Mouse (Mus musculus): Measurements from ENCODE around the gene Angptl4.
"Not testable (repeated sequence)": the region's sequence is repeated elsewhere in the genome, so short reads cannot be mapped to it uniquely, and the experiment has no call there.

Gene Angptl4

DNA sequence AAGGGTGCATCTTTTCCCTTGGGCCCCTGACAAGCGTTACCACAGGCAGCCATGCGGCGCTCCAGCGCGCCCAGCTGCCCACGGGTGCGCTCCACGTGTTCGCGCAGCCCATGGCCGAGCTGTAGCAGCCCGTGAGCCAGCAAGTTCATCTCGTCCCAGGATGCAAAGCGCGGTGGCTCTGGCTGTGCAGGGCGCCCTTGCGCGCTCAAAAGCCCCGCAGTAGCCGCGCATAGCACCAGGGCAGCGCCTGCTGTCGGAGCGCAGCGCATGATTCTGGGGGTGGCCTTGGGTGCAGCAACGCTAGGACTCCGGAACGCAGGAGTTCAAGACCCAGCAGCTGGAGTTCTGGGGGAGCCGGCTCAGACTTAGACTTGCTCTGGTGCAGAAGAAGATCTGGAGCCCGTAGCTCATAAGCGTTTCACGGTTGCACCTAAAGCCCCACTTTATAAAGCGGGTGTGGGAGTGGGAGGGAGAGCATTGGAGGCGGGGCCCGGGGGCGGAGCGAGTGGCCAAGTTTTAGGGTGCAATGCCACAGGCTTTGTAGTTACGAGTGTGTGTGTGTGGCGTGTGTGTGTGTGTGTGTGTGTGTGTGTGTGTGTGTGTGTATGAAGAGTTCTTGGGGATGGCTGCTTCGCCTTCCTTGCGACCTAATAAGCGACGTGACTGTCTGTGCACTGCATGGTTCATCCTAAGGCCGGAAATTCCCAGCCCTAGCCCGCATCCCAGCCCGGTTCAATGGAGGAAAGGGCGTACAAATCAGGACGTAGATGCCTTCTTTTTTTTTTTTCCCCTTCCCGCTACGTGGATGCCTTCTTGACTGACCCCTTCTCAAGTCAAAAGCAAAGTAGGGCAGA is at the start of gene Angptl4:
Angptl4 (minus strand) TSS at position 707 of the 854 bp plus-strand sequence.
- DNase-seq (ENCODE audit: low read depth): peak; percentile 82

DNA sequence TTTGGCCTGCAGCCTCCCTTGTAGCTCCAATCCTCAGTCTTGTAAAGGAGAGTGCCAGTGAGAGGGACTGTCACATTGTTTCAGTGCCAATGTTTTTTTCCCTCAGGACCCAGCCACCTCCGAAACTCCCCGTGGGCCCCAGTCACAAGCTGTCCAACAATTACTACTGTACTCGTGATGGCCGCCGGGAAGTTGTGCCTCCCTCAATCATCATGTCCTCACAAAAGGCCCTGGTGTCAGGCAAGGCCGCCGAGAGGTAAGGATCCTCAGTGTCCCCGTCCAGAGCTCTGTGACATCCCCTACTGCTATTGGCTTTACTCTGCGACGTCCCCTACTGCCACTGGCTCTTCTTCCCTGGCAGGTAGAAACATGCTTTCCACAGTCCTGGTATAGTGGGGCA is 47.9 kb upstream of the Angptl4 start:
- no peak for DNase-seq (ENCODE audit: low read depth)

DNA sequence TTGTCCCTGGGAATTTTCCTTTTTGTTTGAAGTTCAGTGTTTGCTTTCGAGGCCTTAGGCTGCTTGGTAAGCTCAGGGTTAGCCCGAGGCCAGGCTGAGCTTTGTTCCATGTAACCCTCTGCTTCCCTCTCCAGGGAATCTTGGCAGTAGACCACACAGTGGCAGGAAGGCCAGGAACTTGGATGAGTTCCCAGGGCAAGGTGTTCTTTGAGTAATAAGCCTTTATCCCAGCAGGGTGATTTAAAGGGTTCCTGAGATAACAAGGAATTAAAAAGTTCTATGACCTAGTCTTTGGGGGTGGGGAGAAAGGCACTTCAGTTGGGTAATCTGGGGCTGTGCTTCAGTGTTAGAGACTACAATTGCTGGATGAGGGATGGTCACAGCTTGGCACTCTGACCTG is 47.3 kb upstream of the Angptl4 start:
- DNase-seq (ENCODE audit: low read depth): no peak

DNA sequence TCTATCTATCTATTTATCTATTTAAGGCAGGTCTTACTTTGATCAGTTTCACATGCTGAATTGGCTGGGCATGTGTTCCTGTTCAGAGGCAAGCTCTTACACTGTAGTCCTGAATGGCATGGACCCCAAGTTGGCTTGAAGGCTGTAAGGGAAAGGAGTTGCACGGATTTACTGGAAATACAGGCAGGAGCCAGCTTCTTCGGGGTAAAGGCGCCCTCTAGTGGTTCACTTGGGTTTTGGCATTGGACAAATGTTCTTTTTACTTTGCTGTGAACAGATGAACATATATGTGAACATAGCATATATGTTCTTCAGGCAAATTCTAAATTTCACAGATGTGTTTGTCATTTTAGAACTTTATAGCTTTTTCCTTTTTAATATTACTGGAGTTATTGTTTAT is 45.2 kb upstream of the Angptl4 start:
- DNase-seq (ENCODE audit: low read depth): peak; percentile 86

DNA sequence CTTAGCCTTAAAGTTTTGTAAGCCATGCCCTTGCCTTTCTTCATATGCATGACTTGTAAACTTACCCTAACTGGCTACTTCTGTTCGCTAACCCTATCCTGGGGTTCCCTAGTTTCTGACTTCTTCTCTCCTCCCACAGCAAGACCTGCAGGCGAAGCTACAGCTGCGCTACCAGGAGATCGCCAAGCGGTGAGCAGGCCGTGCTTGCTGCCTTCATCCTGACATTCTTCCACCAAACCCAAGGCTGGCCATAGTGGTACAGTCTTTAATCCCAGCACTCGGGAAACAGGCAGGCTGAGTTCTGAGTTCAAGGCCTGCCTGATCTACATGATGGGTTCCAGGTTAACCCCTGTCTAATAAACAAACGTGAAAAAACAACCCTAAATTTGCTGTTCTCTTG is 43.8 kb upstream of the Angptl4 start:
- DNase-seq (ENCODE audit: low read depth): no peak

DNA sequence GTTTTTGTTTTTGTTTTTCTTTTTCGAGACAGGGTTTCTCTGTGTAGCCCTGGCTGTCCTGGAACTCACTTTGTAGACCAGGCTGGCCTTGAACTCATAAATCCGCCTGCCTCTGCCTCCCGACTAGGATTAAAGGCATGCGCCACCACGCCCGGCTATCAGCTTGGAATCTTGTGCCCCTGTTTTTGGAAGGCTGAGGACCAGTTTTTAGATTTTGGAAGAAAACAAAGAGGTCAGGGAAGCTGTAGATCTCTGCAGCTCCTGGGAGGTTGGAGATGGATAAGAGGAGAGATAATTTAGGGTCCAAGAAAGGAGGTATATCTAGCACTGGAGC is 43.3 kb upstream of the Angptl4 start:
- not testable (repeated sequence) for DNase-seq (ENCODE audit: low read depth)

DNA sequence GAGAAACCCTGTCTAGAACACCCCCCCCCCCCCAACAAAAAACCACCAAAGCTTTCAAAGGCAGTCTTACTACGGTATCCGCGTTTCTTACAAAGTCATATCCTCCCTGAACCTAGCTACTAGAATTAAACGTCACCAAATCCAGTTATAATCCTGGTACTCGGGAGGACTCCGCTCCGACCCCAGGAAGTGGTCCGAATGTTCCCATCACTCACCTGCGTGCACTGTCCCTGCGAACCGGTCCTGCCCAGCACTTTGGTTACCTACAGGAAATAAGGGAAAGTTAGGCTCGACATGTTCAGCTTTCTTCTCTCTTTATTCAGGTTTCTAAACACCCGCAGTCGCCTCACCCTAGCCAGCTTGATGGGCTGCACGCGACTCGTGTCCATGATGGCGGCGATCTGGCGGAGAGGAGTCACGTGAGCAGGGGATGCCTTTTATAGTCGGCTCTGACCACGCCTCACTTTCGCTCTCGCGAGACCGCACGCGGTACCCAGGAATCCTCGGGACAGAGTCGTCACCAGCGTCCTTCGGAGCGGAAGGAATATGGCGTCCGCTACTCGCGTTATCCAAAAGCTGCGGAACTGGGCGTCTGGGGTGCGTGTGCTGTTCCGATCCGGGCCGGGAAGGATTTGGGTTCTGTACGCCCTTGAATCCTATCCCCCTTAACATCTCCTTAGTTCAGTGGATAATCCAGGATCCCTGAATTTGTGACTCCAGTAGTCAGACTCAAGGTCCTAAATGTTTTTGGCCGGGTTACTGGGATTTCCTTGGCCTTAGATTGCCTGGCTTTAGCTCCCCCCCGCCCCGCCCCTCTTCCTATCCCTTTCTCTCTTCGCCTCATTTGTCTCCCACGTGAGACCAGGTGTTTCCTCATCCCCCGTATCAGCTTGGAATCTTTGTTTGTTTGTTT is 42.7 kb upstream of the Angptl4 start, which contains the start of the genes Rps28 and Ndufa7:
Rps28 (minus strand) TSS at position 479 of the 913 bp plus-strand sequence.
Ndufa7 (plus strand) TSS at position 489 of the 913 bp plus-strand sequence.
- peak; percentile 100 for DNase-seq (ENCODE audit: low read depth)

DNA sequence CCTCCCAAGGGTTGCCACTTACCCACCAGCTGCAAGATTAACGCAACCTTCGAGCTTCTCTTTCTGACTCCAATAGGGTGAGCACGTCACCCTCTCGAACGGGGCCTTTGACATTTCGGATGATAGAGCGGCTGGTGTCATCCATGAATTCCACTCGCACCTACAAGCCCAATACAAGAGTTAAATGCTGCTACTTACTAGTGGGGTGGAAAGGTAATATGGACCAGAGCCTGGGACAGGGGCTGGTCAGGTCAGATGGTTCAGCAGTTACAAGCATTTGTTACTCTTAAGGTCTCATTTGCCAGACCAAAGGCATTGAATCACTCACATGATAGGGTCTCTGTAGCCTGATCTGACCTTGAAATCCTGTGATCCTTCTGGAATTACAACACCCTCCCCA is 41.5 kb upstream of the Angptl4 start:
- DNase-seq (ENCODE audit: low read depth): not testable (repeated sequence)

DNA sequence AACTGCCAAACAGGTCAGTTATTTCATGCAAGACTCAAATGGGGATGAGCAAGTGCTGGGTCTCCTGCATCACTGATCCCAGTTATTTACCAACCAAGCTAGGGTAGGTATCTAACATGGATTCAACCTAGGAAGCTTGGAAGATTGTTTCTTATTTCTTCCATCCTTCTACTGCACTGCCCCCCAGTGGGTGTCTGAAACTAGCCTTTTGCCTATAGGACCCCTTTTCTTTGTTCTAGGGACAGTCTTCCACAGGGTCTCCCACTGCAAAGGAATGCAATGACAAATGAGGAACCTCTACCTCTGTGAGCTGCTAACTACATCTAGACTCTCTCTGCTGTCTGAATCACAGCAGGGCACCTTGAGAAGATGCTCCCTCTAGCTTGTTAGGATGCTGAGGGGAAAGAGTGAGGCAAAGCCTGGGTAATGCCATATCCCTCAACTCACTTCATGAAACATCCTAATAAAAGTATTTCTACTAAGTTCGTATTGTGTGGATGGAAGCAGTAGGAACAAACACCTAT is 40.9 kb upstream of the Angptl4 start:
- DNase-seq (ENCODE audit: low read depth): no peak

DNA sequence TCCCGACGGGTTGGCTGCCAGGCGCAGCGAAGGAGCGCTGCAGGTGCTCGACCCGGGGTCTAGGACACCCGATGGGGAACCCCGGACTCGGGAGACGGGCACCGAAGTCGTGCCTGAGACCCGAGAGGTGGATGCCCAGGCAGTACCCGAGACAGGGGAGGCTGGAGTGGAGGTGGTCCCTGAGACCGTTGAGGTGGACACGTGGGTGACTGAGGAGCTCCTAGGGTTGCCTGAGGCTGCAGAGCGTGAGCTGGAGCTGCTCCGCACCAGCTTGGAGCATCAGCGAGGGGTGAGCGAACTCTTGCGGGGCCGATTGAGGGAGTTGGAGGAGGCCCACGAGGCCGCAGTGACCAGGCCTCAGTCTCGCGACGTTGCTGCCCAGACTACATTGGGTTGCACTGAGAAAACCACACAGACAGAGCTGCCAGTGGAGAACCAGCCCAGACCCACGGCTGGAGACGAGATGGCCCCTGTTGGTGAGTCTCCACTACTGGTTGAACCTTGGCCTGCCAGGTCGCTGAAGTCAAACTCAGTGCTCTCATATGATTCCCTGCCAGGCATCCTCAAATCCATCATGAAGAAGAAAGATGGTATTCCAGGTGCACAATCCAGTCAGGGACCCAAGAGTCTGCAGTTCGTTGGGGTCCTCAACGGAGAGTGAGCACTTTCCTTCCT is 36.5 kb upstream of the Angptl4 start:
- no peak for DNase-seq (ENCODE audit: low read depth)

DNA sequence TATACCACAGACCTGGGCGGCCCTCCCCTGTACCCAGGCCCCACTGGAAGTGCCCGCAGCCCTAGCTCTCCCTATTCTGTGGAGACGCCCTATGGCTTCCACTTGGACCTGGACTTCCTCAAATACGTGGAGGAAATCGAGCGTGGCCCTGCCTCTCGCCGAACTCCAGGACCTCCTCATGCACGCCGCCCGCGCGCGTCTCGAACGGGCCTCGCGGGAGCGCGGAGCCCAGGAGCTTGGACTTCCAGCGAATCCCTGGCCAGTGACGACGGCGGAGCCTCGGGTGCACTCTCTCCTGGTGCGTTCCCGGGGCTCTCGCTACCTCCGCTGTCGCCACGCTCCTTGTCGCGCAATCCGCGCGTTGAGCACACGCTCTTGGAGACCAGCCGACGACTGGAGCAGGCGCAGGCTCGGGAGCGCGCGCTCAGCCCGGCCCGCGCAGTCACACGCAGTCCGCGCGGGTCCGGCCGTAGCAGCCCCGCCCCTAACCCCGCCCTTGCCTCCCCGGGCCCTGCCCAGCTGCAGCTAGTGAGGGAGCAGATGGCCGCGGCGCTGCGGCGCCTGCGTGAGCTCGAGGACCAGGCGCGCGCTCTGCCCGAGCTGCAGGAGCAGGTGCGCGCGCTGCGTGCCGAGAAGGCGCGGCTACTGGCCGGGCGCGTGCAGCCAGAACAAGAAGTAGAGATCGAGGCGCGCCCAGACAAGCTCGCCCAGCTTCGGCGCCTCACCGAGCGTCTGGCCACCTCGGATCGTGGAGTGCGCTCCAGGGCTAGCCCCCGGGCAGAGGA is 35.7 kb upstream of the Angptl4 start:
- peak; percentile 89 for DNase-seq (ENCODE audit: low read depth)

DNA sequence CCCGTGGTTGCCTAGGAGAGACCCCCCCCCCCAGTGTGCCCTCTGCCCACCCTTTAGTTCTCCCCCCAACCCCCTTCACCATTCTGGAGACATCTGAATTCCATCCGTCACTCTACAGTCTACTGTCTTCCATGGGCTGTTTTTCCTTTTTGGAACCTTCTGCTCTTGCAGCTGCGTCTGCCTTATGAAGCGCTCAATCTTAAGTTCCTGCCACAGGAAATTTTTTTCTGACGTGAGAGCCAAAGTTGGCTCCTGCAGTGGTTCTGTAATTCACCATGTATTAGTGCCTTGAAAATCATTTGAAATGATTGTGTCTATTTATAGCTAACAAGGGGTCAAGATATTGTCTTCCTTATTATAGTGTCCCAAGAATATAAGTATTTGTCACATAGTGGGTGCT is 35.0 kb upstream of the Angptl4 start:
- DNase-seq (ENCODE audit: low read depth): no peak

DNA sequence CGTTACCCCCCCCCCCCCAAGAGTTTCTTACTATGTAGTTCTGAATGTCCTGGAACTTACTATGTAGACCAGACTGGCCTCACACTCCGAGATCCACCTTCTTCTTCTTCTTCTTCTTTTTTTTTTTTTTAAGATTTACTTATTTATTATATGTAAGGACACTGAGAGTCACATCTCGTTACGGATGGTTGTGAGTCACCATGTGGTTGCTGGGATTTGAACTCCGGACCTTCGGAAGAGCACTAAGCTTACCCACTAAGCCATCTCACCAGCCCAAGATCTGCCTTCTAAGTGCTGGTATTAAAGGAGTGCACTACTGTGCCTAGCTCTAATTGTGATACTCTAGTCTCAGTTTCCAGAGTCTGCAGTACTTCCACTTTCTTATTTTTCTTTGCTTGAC is 33.8 kb upstream of the Angptl4 start:
- no peak for DNase-seq (ENCODE audit: low read depth)

DNA sequence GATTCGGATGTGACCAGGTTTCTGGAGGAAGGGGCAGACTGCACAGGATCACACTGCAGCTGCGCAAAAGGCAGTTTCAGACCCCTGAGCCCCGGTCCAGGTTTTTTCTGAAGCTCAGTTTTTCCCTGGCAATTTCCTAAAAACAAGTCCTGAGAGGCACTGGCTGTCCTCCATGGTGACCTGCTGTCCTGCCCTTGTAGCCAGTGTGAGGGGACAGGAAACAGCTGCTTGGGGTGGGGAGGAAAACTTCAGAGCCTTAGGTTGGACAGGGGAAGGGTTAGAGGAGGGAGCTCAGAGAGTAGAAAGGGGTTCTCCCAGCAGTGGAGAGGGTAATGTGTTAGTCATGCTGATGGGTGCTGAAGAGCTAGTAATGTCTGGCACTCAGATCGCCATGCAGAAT is 31.4 kb upstream of the Angptl4 start:
- DNase-seq (ENCODE audit: low read depth): no peak

DNA sequence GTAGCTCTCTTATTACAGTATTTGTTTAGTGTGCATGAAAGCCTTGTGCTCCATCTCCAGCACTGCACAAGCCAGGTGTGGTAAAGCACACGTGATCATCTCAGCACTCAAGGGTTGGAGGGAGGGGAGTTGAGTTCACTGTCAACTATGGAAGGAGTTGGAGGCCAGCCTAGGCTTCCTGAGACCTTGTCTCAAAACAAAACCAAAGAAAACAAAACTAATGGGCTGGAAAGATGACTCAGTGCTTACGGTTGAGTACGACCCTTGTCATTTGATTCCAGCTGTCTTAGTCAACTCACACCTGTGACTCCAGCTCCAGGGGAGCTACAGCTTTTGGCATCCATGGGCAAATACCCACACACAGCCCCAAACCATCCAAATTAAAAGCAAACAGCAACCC is 30.8 kb upstream of the Angptl4 start:
- DNase-seq (ENCODE audit: low read depth): no peak

DNA sequence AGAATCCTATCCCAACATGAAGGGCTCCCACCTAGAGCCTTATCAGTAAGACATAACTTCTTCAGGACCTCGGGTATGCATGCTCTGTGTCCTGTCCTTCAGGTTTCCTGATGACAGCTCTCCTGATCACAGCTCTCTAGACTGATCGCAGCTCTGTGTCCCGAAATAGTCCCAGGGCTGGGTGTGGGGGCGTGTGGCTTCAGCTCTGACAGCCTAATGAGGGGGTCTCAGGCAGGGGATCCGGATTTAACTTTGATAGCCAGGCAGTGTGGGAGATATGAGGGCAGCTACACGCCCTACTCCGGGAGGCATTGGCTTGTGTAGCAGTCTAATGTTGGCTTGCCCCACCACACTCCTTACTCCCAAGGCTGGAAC is 29.5 kb upstream of the Angptl4 start:
- DNase-seq (ENCODE audit: low read depth): no peak

DNA sequence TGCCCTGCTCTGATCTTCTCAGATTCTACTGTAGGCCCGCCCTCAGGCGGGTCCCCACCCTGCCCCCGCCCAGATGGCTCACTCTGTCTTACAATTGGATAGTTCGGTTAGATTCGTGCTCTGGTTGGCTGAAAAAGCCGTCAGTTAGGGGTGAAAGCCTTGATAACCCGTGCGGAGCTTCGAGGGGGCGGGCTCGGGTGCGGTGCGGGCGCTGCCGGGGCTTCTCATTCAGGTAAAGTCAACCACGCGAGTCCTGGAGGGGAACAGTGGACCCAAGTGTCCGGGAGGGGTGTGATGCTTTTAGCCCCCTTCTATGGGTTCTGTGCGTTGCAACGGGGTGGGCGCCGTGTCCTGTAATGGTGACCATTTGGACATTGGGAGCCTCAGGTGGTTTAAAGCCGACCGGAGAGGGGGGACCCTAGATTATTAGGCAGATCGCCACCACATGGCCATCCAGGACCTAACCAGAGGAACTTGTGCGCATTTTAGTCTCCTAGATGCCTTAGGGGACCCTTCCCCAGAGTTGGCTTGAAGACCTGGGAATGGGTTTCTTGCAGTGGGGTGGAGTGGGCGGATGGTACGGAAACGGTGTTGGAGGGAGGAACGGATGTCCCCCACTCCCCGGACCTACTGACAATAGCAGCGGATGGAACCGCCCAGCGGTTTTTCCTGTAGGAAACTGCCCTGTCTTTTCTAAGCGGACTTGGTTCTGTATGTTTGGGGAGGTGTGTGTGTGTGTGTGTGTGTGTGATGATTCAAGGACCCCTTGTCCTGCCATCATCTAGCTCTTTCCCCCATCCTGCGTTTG is 28.9 kb upstream of the Angptl4 start, which contains the start of gene Kank3:
Kank3 (plus strand) TSS at position 186 of the 808 bp plus-strand sequence.
- DNase-seq (ENCODE audit: low read depth): peak; percentile 94

DNA sequence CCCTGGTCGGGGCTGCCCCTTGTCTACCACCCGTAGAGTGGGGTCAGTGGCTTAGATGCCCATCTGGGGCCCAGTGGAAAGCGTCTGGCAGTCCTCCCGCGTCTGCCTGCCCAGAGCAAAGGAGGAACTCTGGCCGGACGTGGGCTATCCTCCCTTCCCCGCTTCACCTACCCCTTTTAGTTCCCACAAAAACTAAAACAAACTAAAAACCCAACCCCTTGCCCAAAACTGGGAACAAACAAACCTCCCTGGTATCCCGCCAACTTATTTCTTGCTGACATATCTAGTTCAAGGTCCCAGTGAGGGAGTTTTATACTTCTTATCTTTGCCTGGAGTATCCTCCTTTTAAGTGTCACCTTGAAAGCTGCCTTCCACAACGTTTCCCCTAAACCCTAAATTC is 26.6 kb upstream of the Angptl4 start:
- DNase-seq (ENCODE audit: low read depth): no peak

DNA sequence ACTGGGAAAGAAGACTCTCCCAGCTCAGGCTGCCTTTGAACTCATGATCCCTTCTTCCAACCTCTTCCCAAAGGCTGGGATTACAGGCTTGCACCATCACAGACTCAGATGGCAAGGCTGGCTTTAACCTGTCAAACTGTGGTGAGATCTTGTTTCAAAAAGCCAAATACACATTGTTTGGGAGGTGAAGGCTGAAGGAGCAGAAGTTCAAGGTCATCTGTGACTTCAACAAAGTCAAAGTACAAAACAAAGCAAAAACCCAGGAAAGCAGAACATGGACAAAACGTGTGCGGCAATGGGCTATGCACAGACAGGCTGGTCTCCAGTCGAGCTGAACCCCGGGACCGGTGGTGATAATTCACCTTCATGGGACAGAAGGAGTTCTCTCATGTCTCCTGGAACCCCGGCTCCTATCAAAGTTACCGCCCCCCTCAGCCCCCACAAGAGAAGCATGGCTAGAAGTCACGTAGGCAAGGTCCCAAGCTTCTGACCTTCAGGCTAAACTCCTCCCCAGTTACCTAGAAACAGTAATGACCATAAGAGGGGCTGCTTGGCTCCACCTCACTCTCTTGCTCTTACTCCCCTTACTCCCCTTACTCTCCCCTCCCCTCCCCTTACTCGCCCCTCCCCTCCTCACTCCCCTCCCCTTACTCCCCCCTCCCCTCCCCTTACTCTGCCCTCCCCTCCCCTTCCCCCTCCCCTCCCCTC is 25.7 kb upstream of the Angptl4 start:
- DNase-seq (ENCODE audit: low read depth): no peak

DNA sequence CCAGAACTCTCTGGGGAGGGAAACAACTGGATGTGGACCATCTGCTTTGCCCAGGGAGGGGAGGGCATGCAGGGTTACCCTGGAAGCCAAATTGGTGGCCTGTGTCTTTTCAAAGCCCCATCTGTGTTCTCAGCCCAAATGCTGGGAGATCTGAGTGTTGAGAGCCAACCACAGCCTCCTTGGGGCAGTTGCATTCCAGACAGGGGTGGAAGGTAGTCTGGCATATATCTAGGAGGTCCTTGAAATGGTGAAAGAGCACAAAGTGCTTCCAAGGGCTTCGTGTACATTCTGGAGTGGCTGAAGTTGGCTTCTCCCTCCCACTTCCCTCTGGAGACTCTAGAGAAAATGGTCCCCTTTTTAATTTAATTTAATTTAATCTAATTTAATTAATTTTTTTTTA is 23.1 kb upstream of the Angptl4 start:
- DNase-seq (ENCODE audit: low read depth): no peak

Measured in naive thymus-derived CD4-positive, alpha-beta T cell, adult 2 months (primary cell).